Mouse (Mus musculus): ENCODE data around the gene Wnt9b. TPM values are rescaled to one million over a fixed set of nuclear protein-coding genes. Genes with fewer than 3 reads are reported as not detected.

The Wnt9b gene
- total and polyA plus RNA-seq, 2 experiments from 2014 or later: 0.62 to 0.97 TPM

DNA sequence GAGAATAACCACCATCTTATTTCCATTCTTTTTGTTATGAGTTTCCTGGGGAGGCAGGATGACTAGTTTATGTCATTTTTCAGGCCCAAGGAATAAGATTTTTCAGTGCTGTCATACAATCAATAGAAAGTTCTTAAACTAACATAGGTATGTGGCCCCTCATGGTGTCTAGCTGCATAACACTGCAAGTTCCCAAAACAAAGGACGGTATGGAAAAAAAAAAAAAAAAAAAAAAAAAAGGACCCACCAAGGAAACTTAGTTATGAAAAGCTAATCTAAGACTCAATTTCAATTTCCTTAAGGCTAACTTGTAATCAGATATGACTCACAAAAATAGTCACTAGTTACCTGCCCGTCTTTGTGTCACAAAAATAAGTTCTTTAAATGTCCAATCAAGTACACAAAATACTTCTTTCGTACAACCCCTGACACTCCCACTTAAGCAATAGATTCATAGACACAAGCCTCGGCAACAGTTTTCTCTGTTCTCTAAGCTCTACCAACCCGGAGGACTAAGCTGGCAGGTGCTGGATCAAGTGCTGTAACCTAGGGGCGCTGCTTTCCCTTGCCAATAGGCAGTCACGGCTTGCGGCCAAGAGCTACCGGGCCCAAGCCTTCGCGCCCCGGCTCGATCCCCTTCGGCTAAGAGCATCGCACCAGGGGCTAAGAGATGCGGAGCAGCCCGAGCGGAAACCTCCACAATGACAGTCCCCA, 52.6 kb downstream of the Wnt9b start:
- H3K4me3 ChIP-seq (ENCODE audit: low read depth, low read length): peak overlapping the region; percentile 74
- peaks cover 6% of the 10 kb centered on the region; the same call in 1 of the 2 replicates for H3K4me1 ChIP-seq (ENCODE audit: insufficient read depth)
- under 1% methylated on average over 18 of the region's 18 CpGs for WGBS
- no peaks in the 10 kb centered on the region for H3K9me3 ChIP-seq (ENCODE audit: low read length)
- H3K4me2 ChIP-seq (ENCODE audit: low read depth): peak overlapping the region; percentile 60
- no peak for DNase-seq
- TF ChIP-seq CTCF (IDR thresholded peaks at IDR 0.05; ENCODE audit: low read depth): peak; percentile 38
- peak overlapping the region; percentile 98 for H3K27ac ChIP-seq (ENCODE audit: low read depth, low read length)
- no peaks in the 10 kb centered on the region for H3K36me3 ChIP-seq (ENCODE audit: insufficient read depth)
- H3K27me3 ChIP-seq (ENCODE audit: insufficient read depth, low read length): no peaks in the 10 kb centered on the region
- H3K9ac ChIP-seq: peak overlapping the region; percentile 92
- peak; percentile 56 for ATAC-seq

GRCm38 (mm10) chr11:103693241-103693640, 56.4 kb downstream of the Wnt9b start:
- Histone ChIP-seq H3K9ac (no peak overlapping the region), H3K27ac (ENCODE audit: low read depth, low read length) (no peak overlapping the region), H3K4me2 (ENCODE audit: low read depth) (no peak overlapping the region), H3K4me1 (ENCODE audit: insufficient read depth) (peaks cover 5% of the 10 kb centered on the region; the same call in 1 of the 2 replicates), H3K27me3 (ENCODE audit: insufficient read depth, low read length) (no peaks in the 10 kb centered on the region), H3K4me3 (ENCODE audit: low read depth, low read length) (no peak overlapping the region), H3K36me3 (ENCODE audit: insufficient read depth) (peaks cover 3% of the 10 kb centered on the region; the same call in 1 of the 2 replicates), H3K9me3 (ENCODE audit: low read length) (no peaks in the 10 kb centered on the region)
- no peak for DNase-seq
- TF ChIP-seq CTCF (IDR thresholded peaks at IDR 0.05; ENCODE audit: low read depth): no peak
- ATAC-seq: no peak
- 44% methylated on average over 1 of the region's 1 CpGs for WGBS

DNA sequence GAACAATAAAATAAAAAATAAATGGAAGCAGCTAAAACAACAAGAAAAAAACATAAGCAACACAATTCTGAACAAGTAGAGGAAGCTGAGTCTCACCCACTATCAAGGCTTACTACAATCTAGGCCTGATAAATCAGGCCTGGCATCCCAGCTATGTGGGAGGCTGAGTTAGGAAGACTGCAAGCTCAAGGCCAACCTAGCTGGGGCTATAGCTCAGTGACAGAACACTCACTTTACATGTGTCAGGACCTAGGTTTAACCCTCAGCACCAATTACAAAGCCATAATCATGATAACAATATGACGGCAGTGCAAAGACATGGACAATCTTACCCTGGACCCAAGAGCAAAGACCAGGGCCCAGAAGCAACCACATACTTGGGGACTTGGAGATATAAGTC, 58.6 kb downstream of the Wnt9b start:
- H3K27ac ChIP-seq (ENCODE audit: low read depth, low read length): no peak overlapping the region
- 98% methylated on average over 1 of the region's 1 CpGs for WGBS
- no peak for DNase-seq

GRCm38 (mm10) chr11:103688980-103689378, 60.6 kb downstream of the Wnt9b start:
- DNase-seq (no peak), ATAC-seq (no peak)
- H3K4me3 ChIP-seq (ENCODE audit: low read depth, low read length): no peak overlapping the region
- H3K27ac ChIP-seq (ENCODE audit: low read depth, low read length): no peak overlapping the region
- H3K4me1 ChIP-seq (ENCODE audit: insufficient read depth): no peaks in the 10 kb centered on the region
- 17% methylated on average over 3 of the region's 3 CpGs for WGBS
- peaks cover 42% of the 10 kb centered on the region for H3K36me3 ChIP-seq (ENCODE audit: insufficient read depth)
- no peak overlapping the region for H3K9ac ChIP-seq
- H3K9me3 ChIP-seq (ENCODE audit: low read length): no peaks in the 10 kb centered on the region
- no peaks in the 10 kb centered on the region for H3K27me3 ChIP-seq (ENCODE audit: insufficient read depth, low read length)
- no peak for TF ChIP-seq CTCF (IDR thresholded peaks at IDR 0.05; ENCODE audit: low read depth)
- no peak overlapping the region for H3K4me2 ChIP-seq (ENCODE audit: low read depth)

More for the DNA sequence above, 58.6 kb downstream of the Wnt9b start:
- Histone ChIP-seq H3K27me3 (ENCODE audit: insufficient read depth, low read length) (no peaks in the 10 kb centered on the region), H3K9ac (no peak overlapping the region), H3K36me3 (ENCODE audit: insufficient read depth) (peaks cover 21% of the 10 kb centered on the region), H3K4me3 (ENCODE audit: low read depth, low read length) (no peak overlapping the region), H3K4me1 (ENCODE audit: insufficient read depth) (no peaks in the 10 kb centered on the region), H3K9me3 (ENCODE audit: low read length) (no peaks in the 10 kb centered on the region), H3K4me2 (ENCODE audit: low read depth) (no peak overlapping the region)
- ATAC-seq: no peak
- TF ChIP-seq CTCF (IDR thresholded peaks at IDR 0.05; ENCODE audit: low read depth): no peak

- Histone ChIP-seq H3K4me2 (ENCODE audit: low read depth) (no peak overlapping the region), H3K9ac (no peak overlapping the region), H3K4me1 (ENCODE audit: insufficient read depth) (no peaks in the 10 kb centered on the region), H3K36me3 (ENCODE audit: insufficient read depth) (peaks cover 47% of the 10 kb centered on the region), H3K27ac (ENCODE audit: low read depth, low read length) (no peak overlapping the region), H3K4me3 (ENCODE audit: low read depth, low read length) (no peak overlapping the region), H3K9me3 (ENCODE audit: low read length) (no peaks in the 10 kb centered on the region), H3K27me3 (ENCODE audit: insufficient read depth, low read length) (no peaks in the 10 kb centered on the region)
- no peak for TF ChIP-seq CTCF (IDR thresholded peaks at IDR 0.05; ENCODE audit: low read depth)
- ATAC-seq (no peak), DNase-seq (no peak)
- 52% methylated on average over 6 of the region's 6 CpGs for WGBS
Measured at GRCm38 (mm10) chr11:103688271-103688979, 61.2 kb downstream of the Wnt9b start.

GRCm38 (mm10) chr11:103686706-103687105, 62.9 kb downstream of the Wnt9b start:
- WGBS: 91% methylated on average over 6 of the region's 6 CpGs
- Histone ChIP-seq H3K4me2 (ENCODE audit: low read depth) (no peak overlapping the region), H3K27me3 (ENCODE audit: insufficient read depth, low read length) (no peaks in the 10 kb centered on the region)

GRCm38 (mm10) chr11:103685261-103685736, 64.3 kb downstream of the Wnt9b start:
- peak; percentile 59 for DNase-seq
- Histone ChIP-seq H3K9ac (no peak overlapping the region), H3K27me3 (ENCODE audit: insufficient read depth, low read length) (no peaks in the 10 kb centered on the region), H3K4me2 (ENCODE audit: low read depth) (no peak overlapping the region), H3K4me3 (ENCODE audit: low read depth, low read length) (no peak overlapping the region), H3K4me1 (ENCODE audit: insufficient read depth) (no peaks in the 10 kb centered on the region), H3K36me3 (ENCODE audit: insufficient read depth) (peaks cover 78% of the 10 kb centered on the region), H3K9me3 (ENCODE audit: low read length) (no peaks in the 10 kb centered on the region), H3K27ac (ENCODE audit: low read depth, low read length) (no peak overlapping the region)
- peak; percentile 80 for ATAC-seq
- 62% methylated on average over 7 of the region's 7 CpGs for WGBS
- TF ChIP-seq CTCF (IDR thresholded peaks at IDR 0.05; ENCODE audit: low read depth): no peak

More at GRCm38 (mm10) chr11:103686706-103687105, 62.9 kb downstream of the Wnt9b start:
- DNase-seq: no peak
- no peak for TF ChIP-seq CTCF (IDR thresholded peaks at IDR 0.05; ENCODE audit: low read depth)
- Histone ChIP-seq H3K4me1 (ENCODE audit: insufficient read depth) (no peaks in the 10 kb centered on the region), H3K4me3 (ENCODE audit: low read depth, low read length) (no peak overlapping the region), H3K36me3 (ENCODE audit: insufficient read depth) (peaks cover 64% of the 10 kb centered on the region), H3K9me3 (ENCODE audit: low read length) (no peaks in the 10 kb centered on the region), H3K9ac (no peak overlapping the region), H3K27ac (ENCODE audit: low read depth, low read length) (no peak overlapping the region)
- no peak for ATAC-seq

All from forebrain, postnatal 0 days (tissue).